Mouse (Mus musculus) cortical plate, adult 2 months (tissue): ENCODE measurements around the gene Psrc1. TPM values are rescaled to one million over a fixed set of nuclear protein-coding genes. Genes with fewer than 3 reads are reported as not detected.
A peak's percentile ranks its signal among the peaks of the same experiment; 100 is the strongest.

Experiments
- H3K27ac ChIP-seq: fragments of 200-500 bp; 2 replicates; pipeline ENCODE4 v1.5.1; 2012; ENCODE audit warnings: low read length, control low read depth, inconsistent platforms; ENCODE audit not compliant: insufficient read depth
- H3K4me1 ChIP-seq: fragments of 200-500 bp; 2 replicates; pipeline ENCODE4 v1.6.1; 2011; ENCODE audit warnings: low read length; ENCODE audit not compliant: control insufficient read depth, insufficient read depth
- H3K4me3 ChIP-seq: fragments of 200-500 bp; 2 replicates; pipeline ENCODE4 v1.5.1; 2011; ENCODE audit warnings: mild to moderate bottlenecking, low read length, control low read depth; ENCODE audit not compliant: insufficient read depth
- CTCF ChIP-seq: fragments of 200-500 bp; IDR thresholded peaks from 2 replicates; pipeline ENCODE4 v1.5.1; 2011; ENCODE audit warnings: mild to moderate bottlenecking, control low read depth, low read length; ENCODE audit not compliant: insufficient read depth; ENCODE audit errors: extremely low read depth
- POLR2A ChIP-seq: fragments of 200-500 bp; IDR thresholded peaks from 2 replicates; pipeline ENCODE4 v1.6.1; 2011; ENCODE audit warnings: mild to moderate bottlenecking, low read length, control low read depth; ENCODE audit not compliant: insufficient read depth; ENCODE audit errors: extremely low read depth
- polyA plus RNA-seq: library from polyadenylated mRNA; depleted of rRNA; stranded (reverse); fragments of >200 nt; gene quantifications from 2 replicates; pipeline ENCODE4 v1.2.3, GENCODE M21; 2012; rRNA removed

Psrc1 gene
- polyA plus RNA-seq = 29.9 and 35.5 TPM in 2 replicates

DNA sequence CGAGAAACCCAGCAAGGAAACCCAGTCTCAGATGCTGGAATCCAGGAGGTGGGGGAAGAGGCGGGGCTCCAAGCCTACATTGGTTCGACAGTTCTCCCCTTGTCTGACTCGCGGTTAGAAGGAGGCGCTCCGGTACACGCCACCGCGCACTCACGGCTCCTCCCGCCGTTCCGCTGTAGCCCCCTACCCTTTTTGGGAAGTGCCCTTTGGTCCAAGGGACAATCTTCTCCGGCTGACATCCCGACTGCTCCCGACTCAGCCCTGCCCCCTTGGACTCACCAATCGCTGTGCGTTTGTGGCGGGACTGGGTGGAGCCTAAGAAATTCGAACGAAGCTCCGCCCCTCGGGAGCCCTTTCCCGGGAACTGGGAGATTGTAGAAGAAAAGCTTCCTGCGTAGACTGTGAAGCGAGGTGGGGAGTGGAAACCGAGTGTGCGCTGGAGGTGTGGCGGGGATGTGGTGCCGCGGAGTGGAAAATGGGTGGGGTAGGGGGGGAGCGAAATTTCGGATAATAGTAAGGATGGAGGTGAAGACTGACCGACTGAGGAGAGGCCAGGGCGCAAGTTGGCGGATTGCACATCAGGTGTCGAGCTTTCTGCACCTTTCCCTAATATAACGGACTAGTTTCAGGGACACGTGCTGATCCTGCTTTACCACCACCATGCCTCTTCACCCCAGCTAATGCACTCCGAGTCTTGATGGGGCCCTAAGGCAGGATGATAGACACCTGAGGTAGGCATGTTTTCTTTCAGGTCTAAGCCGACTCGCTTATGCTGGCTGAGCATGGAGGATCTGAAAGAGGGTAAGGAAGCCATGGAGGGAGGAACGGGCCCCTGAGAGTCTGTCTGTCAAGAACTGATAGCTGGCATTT is at the start of gene Psrc1:
Gene Psrc1, plus strand, starts transcription at position 355 of the 870 bp plus-strand sequence.
- peaks cover 8% of the 10 kb centered on the region for H3K4me1 ChIP-seq
- H3K4me3 ChIP-seq = peak within 1 kb of the TSS; percentile 54
- TF ChIP-seq POLR2A (no peak), CTCF (no peak)
- H3K27ac ChIP-seq = no peak within 1 kb of the TSS

DNA sequence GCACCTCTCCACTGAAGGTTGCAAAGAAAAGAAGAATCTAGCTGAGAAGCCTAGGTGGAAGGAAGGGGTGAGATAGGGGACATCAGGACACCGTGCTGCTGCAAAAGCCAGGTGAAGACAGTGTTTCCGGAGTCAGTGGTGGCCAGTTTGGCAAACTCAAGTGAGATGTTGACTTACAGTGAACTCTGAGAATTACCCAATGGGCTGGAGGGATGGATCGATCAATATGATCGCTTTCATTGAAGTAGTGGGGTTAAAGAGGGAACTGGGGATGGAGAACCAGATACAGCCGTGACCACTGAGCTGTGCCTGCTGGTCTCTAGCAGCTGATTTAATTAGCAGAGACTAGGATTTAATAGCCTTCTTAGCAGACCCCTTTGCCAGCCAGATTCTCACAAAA is 46.8 kb upstream of the Psrc1 start:
- Histone ChIP-seq H3K4me3 (no peak overlapping the region), H3K27ac (no peak overlapping the region), H3K4me1 (no peaks in the 10 kb centered on the region)
- TF ChIP-seq CTCF (no peak), POLR2A (no peak)

DNA sequence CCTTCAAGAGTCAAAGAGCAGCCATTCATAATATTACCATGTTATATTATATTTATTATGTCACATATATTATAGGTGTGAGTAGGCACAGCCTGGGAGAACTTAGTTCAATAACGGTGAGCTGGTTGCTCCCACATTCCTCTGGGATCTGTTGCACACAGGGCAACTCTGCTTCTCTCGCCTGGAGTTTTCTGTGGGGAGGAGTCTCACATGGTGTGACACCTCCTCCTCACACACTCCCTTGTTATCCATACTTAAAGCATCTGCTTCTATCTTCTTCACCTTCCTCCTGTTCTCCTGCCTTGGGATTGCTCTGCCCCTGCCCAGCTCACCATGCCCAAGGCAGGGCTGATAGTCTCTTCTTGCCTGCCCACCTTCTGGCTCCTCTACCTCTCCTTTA is 42.6 kb upstream of the Psrc1 start:
- Histone ChIP-seq H3K4me3 (no peak overlapping the region), H3K4me1 (no peaks in the 10 kb centered on the region), H3K27ac (no peak overlapping the region)
- no peak for TF ChIP-seq POLR2A

DNA sequence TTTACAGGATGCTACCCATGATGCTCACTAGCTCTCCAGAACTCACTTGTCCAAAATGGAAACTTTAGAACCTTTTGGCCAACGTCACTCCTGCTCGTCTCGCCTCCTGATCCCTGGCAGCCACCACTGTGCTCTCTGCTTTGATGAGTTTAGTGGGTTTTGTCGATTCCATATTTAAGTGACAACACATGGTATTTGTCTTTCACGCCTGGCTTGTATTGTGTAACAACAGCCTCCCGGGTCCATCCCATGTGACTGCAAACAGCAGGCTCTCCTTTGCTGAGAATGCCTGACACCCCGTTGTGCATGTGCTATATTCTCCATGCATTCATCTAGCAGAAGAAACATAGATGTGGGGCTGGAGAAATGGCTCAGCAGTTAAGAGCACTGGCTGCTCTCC is 41.5 kb upstream of the Psrc1 start:
- no peaks in the 10 kb centered on the region for H3K4me1 ChIP-seq
- TF ChIP-seq POLR2A = no peak
- no peak for TF ChIP-seq CTCF
- no peak overlapping the region for H3K27ac ChIP-seq
- no peak overlapping the region for H3K4me3 ChIP-seq

GRCm38 (mm10) chr3:108345855-108346254 is 37.8 kb upstream of the Psrc1 start:
- no peak overlapping the region for H3K27ac ChIP-seq
- H3K4me3 ChIP-seq = no peak overlapping the region
- TF ChIP-seq POLR2A (no peak), CTCF (no peak)
- H3K4me1 ChIP-seq = no peaks in the 10 kb centered on the region; the same call in 1 of the 2 replicates

- Histone ChIP-seq H3K4me1 (no peaks in the 10 kb centered on the region; the same call in 1 of the 2 replicates), H3K4me3 (no peak overlapping the region), H3K27ac (peak overlapping the region; percentile 63; the same call in 1 of the 2 replicates)
- TF ChIP-seq CTCF (no peak), POLR2A (no peak)
Measured at GRCm38 (mm10) chr3:108348376-108348775, 35.3 kb upstream of the Psrc1 start.

GRCm38 (mm10) chr3:108355245-108355644 is 28.4 kb upstream of the Psrc1 start:
- H3K4me3 ChIP-seq = no peak overlapping the region
- no peak overlapping the region for H3K27ac ChIP-seq
- TF ChIP-seq POLR2A = no peak
- TF ChIP-seq CTCF = no peak
- H3K4me1 ChIP-seq = peaks cover 5% of the 10 kb centered on the region

DNA sequence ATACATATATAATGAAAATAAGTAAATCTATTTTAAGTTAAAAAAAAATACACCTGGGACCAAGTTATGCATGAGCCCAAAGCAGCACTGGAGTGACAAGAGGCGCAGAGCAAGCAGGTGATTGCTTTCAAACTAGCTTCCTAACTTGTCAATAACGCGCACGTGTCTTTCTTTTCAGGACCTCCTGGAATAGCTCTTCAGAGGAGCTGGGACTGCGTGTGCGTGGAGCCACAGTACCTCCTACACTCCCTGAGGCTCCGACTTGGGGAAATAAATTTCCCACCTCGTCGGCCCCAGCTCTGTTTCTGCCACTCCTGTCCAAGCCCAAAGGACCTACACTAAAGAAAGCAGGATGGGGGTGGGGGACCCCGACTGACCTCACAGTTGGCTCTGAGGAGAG is 26.6 kb upstream of the Psrc1 start:
- peaks cover 5% of the 10 kb centered on the region for H3K4me1 ChIP-seq
- H3K4me3 ChIP-seq = no peak overlapping the region
- H3K27ac ChIP-seq = 0 out of 2 replicates have a peak overlapping the region, but pooled peaks have one; percentile 55
- TF ChIP-seq CTCF = no peak
- TF ChIP-seq POLR2A = no peak

DNA sequence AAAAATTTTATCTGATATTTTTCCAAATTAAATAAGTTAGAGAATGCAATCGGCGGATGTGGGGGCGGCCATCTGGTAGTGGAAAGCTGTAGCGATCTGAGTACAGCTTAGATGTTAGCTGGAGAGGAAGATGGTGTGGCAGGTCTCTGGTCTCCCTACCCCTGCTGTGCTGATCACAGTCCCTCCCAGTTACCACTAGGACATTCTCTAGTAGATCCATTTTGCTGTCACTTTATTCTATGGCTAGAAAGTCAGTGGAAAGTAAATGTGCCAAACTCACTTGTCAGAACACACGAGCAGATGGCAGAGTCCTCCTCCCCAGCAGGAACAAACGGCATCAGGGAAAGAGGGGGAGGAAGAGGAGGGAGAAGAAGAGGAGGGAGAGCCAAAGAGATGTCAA is 25.2 kb upstream of the Psrc1 start:
- Histone ChIP-seq H3K27ac (no peak overlapping the region), H3K4me1 (peaks cover 9% of the 10 kb centered on the region), H3K4me3 (no peak overlapping the region)
- no peak for TF ChIP-seq CTCF
- no peak for TF ChIP-seq POLR2A

DNA sequence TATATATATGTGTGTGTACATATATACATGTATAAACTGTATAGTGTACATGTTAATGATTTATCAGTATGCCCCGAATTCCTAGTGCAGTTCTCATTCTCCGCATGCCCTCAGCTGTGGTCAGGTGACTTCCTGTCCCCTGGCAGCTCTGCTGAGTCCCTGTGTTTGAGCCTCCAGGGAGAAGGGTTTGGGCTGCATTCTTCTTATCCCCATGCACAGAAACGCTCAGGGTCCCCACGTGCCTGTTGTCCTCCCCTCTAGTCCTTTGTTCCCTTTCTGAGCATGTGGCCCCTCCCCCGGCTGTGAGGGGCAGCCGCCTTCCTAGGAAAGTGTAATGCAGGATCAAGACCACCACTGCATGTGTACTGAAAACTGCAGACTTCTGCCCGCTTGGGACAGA is 22.7 kb upstream of the Psrc1 start:
- no peak overlapping the region for H3K27ac ChIP-seq
- H3K4me3 ChIP-seq = no peak overlapping the region
- no peak for TF ChIP-seq POLR2A
- no peak for TF ChIP-seq CTCF
- peaks cover 12% of the 10 kb centered on the region for H3K4me1 ChIP-seq
